Mouse (Mus musculus): ENCODE results near the gene Mxra7.
A peak's percentile ranks its signal among the peaks of the same experiment; 100 is the strongest.
"Not testable (repeated sequence)": the region's sequence is repeated elsewhere in the genome, so short reads cannot be mapped to it uniquely, and the experiment has no call there.

Mxra7 gene

GRCm38 (mm10) chr11:116846593-116847181, 18.8 kb upstream of the Mxra7 start:
- no peak for DNase-seq

GRCm38 (mm10) chr11:116843261-116844233, 15.7 kb upstream of the Mxra7 start, which contains the start of the genes Mettl23 and Jmjd6:
Gene Mettl23, plus strand, starts transcription at chr11:116843278.
Gene Jmjd6, minus strand, starts transcription at chr11:116843449.
- DNase-seq, result peak; percentile 99

- DNase-seq, result peak; percentile 65 to 66
Measured at GRCm38 (mm10) chr11:116842531-116843260, 14.8 kb upstream of the Mxra7 start.

- DNase-seq, result no peak
Measured at GRCm38 (mm10) chr11:116840748-116841147, 12.9 kb upstream of the Mxra7 start.

DNA sequence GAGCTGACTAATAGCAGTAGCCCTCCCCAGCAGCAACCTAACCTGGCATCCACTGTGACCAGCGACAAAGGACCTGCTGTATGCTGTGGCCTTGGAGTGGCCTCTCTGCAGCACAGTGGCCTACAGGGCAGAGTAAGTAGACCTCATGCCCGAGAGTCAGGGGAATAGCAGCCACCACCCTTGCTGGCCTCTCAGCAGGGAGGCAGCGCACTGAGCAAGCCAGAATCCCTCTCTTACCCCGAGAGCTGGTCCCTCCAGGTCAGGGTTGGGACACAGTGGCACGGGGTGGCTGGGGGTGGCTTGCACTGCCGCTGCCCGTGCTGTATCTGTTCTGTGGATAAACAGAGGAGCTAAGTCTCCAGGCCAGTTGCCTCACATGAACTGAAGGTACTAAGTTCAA, 11.8 kb upstream of the Mxra7 start:
- no peak for DNase-seq

DNA sequence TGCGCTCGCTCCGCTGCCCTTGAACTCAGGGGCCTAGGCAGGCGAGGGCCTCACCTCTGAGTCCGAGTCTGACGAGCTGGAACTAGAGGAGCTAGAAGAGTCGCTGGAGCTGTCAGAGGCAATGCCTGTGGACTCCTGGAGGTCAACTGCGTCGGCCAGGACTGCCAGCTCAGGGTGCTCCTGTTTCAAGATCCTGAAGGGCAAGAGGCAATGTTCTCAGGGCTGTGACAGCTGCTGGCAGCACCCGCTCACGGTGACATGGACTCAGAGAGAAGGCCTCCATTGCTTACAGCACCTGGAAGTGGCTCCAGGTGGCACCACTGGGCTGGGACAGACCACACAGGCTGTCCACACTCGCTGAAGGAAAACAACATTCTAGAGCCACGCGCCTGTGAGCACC, 11.1 kb upstream of the Mxra7 start:
- DNase-seq, result no peak

DNA sequence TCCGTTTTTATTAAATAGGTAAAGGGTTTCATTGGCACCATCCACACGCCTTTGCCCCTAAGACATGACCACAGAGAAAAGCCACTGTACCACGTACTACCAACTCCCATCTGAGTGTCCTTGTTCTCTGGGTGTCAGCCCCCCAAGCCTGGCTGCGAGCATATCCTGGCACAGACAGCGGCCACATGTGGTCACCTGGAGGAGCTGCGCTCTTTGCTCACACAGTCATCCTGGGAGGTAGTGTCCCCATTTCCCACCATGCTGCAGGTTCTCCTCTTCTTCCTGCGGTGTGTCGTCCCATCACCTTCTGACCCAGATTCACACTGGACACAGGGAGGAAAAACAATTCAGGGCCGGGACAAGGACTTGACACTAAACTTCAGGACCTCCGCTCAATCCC, 9.6 kb upstream of the Mxra7 start:
- no peak for DNase-seq

DNA sequence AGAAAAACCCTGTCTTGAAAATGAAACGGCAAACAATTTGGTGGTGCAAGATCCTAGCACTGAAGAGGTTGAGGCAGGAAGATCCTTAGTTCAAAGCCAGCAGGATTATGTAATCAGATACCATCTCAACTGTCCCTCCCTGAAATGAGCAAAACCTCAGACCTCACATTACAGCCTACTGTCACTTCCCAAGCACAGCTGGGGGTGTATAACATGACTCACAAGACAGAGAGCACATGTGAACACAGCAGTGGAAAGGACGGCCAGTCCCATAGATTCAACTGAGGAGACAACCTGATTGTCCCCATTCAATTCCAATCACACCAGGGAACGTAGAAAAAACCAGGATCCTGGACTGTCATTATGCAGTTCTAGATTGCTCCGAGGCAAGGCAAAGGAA, 8.4 kb upstream of the Mxra7 start:
- DNase-seq, result no peak

GRCm38 (mm10) chr11:116834954-116835353, 7.1 kb upstream of the Mxra7 start:
- DNase-seq, result no peak

DNA sequence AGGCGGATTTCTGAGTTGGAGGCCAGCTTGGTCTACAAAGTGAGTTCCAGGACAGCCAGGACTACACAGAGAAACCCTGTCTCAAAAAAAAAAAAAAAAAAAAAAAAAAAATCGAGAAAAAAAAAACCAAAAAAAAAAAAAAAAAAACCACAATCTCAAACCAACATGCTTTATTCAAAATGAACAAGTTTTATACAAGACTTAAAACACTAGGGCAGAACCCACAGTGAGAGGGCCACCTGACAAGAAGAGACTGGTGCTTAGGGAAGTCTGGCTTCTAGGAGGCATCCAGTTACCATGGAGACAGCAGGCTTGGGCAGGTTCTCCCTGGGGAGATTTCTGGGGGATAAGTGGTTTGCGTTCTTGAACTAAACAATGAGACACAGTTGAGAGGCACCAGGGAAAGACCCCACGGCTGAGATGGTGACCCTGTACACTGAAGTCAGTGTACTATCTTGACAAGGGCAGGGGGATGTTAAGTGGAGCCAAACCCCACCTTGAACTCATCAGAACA, 4.4 kb upstream of the Mxra7 start:
- no peak for DNase-seq

- no peak for DNase-seq
Measured at GRCm38 (mm10) chr11:116826550-116827504, 1.0 kb downstream of the Mxra7 start.

GRCm38 (mm10) chr11:116825230-116825629, 2.6 kb downstream of the Mxra7 start:
- no peak for DNase-seq

- not testable (repeated sequence) for DNase-seq
Measured at GRCm38 (mm10) chr11:116823885-116824284, 4.0 kb downstream of the Mxra7 start.

- no peak for DNase-seq
Measured at GRCm38 (mm10) chr11:116823255-116823654, 4.6 kb downstream of the Mxra7 start.

DNA sequence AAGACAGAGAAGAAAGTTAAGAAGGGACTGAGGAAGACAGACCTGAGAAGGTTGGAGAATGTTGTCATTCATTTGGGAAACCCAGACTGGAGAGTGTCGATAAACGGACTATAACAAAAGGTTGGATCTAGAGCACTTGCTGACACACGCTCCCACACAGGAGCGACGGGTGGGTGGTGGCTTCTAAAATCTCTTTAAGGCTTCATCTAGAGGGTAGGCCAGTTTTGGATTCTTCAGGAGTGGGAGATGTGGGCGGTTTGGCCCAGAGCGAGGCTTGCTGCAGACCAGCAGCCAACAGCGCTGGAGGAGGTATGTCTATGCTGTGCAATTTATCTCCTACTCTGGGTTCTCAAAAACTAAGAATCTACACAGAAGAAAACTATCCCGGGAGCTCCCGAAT, 5.2 kb downstream of the Mxra7 start:
- no peak for DNase-seq

DNA sequence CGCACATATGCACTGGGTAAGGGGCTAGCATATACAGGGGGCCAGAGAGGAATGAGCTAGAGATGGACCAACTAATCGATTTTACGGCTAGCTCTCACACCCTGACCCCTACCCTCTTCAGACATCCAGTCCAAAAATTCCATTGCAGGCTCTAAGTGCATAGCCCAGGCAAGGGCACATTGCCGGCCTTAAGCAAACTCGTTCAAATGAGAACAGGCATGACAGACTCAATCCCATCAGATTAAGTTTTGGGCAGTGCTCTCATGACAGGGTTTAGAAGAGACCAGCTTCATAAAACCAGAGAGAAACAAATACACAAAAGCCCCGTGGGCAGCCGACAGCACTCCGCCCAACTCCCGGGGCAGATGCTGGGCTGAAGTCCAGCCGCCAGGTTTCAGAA, 5.6 kb downstream of the Mxra7 start:
- no peak for DNase-seq

DNA sequence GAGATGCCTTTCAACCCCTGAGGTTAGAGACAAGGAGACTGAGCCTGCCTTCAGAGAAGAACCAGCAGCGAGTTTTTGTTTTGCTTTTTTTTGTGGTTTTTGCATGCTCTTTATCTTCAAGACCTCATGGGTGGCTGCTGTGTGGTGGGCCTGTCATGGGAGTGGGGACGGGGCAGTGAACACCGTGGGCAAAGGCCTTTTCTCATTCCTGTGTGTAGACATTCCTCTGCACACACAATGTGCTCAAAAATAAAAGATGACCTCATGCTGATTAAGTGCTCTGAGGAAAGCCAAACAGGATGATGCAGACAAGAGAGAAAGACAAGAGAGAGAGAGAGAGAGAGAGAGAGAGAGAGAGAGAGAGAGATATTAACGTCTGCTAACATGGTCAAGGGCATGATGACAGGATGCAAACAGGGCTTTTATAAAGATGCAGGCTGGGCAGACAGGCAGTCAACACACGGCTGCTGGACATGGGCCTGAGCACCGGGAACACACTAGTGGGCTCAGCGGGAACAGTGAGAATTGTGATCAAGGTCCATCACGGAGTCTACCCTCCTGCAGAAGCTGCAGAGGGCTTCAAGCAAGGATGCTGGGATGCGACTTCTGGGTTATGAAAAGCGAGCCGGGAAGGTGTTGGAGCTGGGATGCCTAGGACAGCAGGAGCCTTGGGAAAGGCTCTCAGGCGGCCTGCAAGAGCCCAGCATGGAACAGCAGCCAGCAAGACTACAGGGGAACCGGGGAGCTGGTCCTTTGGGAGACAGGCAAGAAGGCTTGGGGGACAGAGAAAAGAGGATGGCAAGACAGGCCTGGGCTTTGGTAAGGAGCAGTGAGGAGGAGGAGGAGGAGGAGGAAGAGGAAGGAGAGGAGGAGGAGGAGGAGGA, 6.5 kb downstream of the Mxra7 start:
- DNase-seq, result peak in 1 of 2 experiments; percentile 43

DNA sequence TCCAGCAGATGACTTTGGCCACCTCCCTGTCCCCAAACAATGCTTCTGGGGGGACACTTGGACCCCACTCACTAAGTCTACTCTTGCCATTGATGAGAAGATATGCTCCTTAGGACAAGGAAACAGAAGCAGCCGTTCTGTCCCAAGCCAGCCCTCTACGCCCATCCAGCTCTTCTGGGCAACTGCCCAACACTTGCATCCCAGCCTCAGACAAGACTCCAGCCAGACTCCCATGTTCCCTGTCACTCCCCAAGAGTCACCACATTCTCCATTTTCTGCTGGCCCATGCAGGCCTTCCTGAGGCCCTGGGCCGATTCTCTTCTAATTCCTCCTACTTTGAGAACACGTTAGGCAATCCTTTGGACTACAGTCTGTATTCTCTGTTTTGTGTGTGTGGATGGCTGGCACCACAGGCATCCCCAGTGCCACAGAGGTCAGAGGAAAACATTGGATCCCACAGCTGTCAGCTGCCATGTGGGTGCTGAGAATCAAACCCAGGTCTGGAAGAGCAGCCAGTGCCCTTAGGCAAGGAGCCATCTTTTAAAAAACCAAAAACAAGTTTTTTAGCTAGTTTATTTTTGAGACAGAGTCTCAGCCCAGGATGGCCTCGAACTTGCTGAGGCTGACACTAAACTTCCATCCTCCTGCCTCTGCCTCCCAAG, 7.8 kb downstream of the Mxra7 start:
- peak in 1 of 2 experiments; percentile 38 for DNase-seq

DNA sequence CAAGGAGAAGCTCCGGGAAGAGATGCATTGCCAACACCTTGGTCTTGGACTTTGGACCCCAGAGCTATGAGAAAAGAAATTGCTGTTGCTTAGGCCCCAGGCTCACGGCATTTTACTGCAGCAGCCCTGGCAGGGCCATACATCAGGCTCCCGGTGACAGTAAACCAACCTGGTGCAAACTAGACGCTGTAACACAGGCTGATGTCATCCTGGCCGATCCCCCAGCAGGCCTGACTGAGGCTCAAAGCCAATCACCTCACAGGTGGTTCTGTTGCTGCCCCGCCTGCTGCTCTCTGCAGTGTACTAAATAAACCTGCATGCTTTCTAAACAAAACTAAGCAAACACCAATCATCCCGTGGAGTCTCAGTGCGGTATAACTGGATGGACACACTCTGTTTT, 9.1 kb downstream of the Mxra7 start:
- no peak for DNase-seq

GRCm38 (mm10) chr11:116817567-116817966, 10.3 kb downstream of the Mxra7 start:
- DNase-seq, result no peak
